Mouse (Mus musculus) limb, embryonic 13.5 days (tissue): ENCODE data around the gene Mtrr. TPM values are rescaled to one million over a fixed set of nuclear protein-coding genes. Genes with fewer than 3 reads are reported as not detected.
"Not testable (repeated sequence)": the region's sequence is repeated elsewhere in the genome, so short reads cannot be mapped to it uniquely, and the experiment has no call there.

Experiments used
- ATAC-seq: fragments of 200-750 bp; cut with Nextera tagmentation; 2 replicates; pipeline ENCODE4 v1.8.0; 2017; ENCODE audit warnings: low read depth, moderate number of reproducible peaks, moderate TSS enrichment; ENCODE audit not compliant: low FRiP score
- H3K27ac ChIP-seq: fragments of 300-500 bp; sonication (generic); 2 replicates; pipeline ENCODE4 v1.5.1; 2015; ENCODE audit warnings: inconsistent platforms, mild to moderate bottlenecking, moderate library complexity
- H3K27me3 ChIP-seq: fragments of 300-500 bp; sonication (generic); 2 replicates; pipeline ENCODE4 v1.6.1; 2015; ENCODE audit warnings: mild to moderate bottlenecking, inconsistent platforms
- H3K36me3 ChIP-seq: fragments of 300-500 bp; sonication (generic); 2 replicates; pipeline ENCODE4 v1.6.1; 2015; ENCODE audit warnings: inconsistent platforms, mild to moderate bottlenecking, moderate library complexity
- H3K4me1 ChIP-seq: fragments of 300-500 bp; sonication (generic); 2 replicates; pipeline ENCODE4 v1.6.1; 2015; ENCODE audit warnings: inconsistent platforms
- H3K4me2 ChIP-seq: fragments of 300-500 bp; sonication (generic); replicated peaks from 2 replicates; pipeline ENCODE4 v1.6.1; 2015; ENCODE audit warnings: inconsistent platforms, mild to moderate bottlenecking, moderate library complexity
- H3K4me3 ChIP-seq: fragments of 300-500 bp; sonication (generic); 2 replicates; pipeline ENCODE4 v1.5.1; 2015; ENCODE audit warnings: moderate library complexity, mild to moderate bottlenecking, inconsistent platforms
- H3K9ac ChIP-seq: fragments of 300-500 bp; sonication (generic); 2 replicates; pipeline ENCODE4 v1.6.1; 2015; ENCODE audit warnings: mild to moderate bottlenecking, inconsistent platforms
- H3K9me3 ChIP-seq: fragments of 300-500 bp; sonication (generic); 2 replicates; pipeline ENCODE4 v1.6.1; 2016; ENCODE audit warnings: inconsistent platforms
- WGBS: fragments of 180-500 bp; shearing (Covaris S2); methylation state at CpG from one replicate; pipeline ENCODE4 v1.1.7; 2015; 5-methylcytosine and 5-hydroxymethylcytosine counted together
- polyA plus RNA-seq: library from polyadenylated mRNA; unstranded; fragments of >200 nt; fragmentation: Nextera tagmentation; extraction: Ambion mirVana; gene quantifications from 2 replicates; pipeline ENCODE4 v1.2.1, GENCODE M21; 2015

Mtrr gene
- polyA plus RNA-seq, 1 experiment from 2014 or later: 23.1 TPM

GRCm38 (mm10) chr13:68568110-68568509 lies 13.8 kb downstream of the Mtrr start:
- peaks cover 70% of the 10 kb centered on the region for H3K36me3 ChIP-seq
- H3K4me2 ChIP-seq: no peak overlapping the region
- peaks cover 9% of the 10 kb centered on the region for H3K4me1 ChIP-seq
- no peak overlapping the region for H3K4me3 ChIP-seq
- H3K9ac ChIP-seq: no peak overlapping the region
- H3K27ac ChIP-seq: no peak overlapping the region
- WGBS: 95% methylated on average over 9 of the region's 9 CpGs
- no peaks in the 10 kb centered on the region for H3K9me3 ChIP-seq
- no peak for ATAC-seq
- H3K27me3 ChIP-seq: no peaks in the 10 kb centered on the region

GRCm38 (mm10) chr13:68553391-68553790 lies 28.6 kb downstream of the Mtrr start:
- not testable (repeated sequence) for H3K4me3 ChIP-seq, H3K9me3 ChIP-seq, H3K4me2 ChIP-seq, H3K27ac ChIP-seq, H3K36me3 ChIP-seq, H3K27me3 ChIP-seq, ATAC-seq, H3K4me1 ChIP-seq, H3K9ac ChIP-seq
- WGBS: 25% methylated on average over 6 of the region's 6 CpGs

Other genes starting within 250 kb of the Mtrr start
- 32.4 and 38.1 TPM in 2 replicates for gene Fastkd3, start 85 bp upstream of the Mtrr start, polyA plus RNA-seq
- 0.50 and 0.66 TPM in 2 replicates for gene 1700001L19Rik, start 15.3 kb upstream of the Mtrr start, polyA plus RNA-seq